Mouse (Mus musculus) neutrophil, adult 83 days (primary cell): ENCODE results near the gene Spata19. TPM values are rescaled to one million over a fixed set of nuclear protein-coding genes. Genes with fewer than 3 reads are reported as not detected.

Experiments
- total RNA-seq, 2 experiments: library from RNA; stranded (reverse); gene quantifications; one replicate each; pipeline ENCODE4 v1.2.4; 2023

The Spata19 gene
- not detected for total RNA-seq

GRCm38 (mm10) chr9:27396500-27396899 lies at the start of gene Spata19:
Gene Spata19 (plus strand): TSS chr9:27396800.

Other genes with a start within 250 kb of the Spata19 start
- gene Jam3, start 241.4 kb upstream of the Spata19 start, total RNA-seq = under 1 TPM in 1 of 2 experiments, not detected in 1; 0.26 TPM
- gene Igsf9b, start 97.6 kb upstream of the Spata19 start, total RNA-seq = not detected